Mouse (Mus musculus) embryonic facial prominence, embryonic 15.5 days (tissue): ENCODE data around the gene Snx11. TPM values are rescaled to one million over a fixed set of nuclear protein-coding genes. Genes with fewer than 3 reads are reported as not detected.
A peak's percentile ranks its signal among the peaks of the same experiment; 100 is the strongest.

Experiments used
- ATAC-seq: fragments of 200-750 bp; cut with Nextera tagmentation; 2 replicates; pipeline ENCODE4 v1.8.0; 2017; ENCODE audit warnings: low read depth, moderate TSS enrichment; ENCODE audit not compliant: insufficient number of reproducible peaks, low FRiP score, low TSS enrichment
- H3K27ac ChIP-seq: fragments of 300-500 bp; sonication (generic); replicated peaks from 2 replicates; pipeline ENCODE4 v1.5.1; 2015; ENCODE audit warnings: mild to moderate bottlenecking, inconsistent platforms
- H3K27me3 ChIP-seq: fragments of 300-500 bp; sonication (generic); 2 replicates; pipeline ENCODE4 v1.6.1; 2015; ENCODE audit warnings: inconsistent platforms
- H3K36me3 ChIP-seq: fragments of 300-500 bp; sonication (generic); 2 replicates; pipeline ENCODE4 v1.6.1; 2015; ENCODE audit warnings: mild to moderate bottlenecking, inconsistent platforms
- H3K4me1 ChIP-seq: fragments of 300-500 bp; sonication (generic); 2 replicates; pipeline ENCODE4 v1.6.1; 2015; ENCODE audit warnings: inconsistent platforms
- H3K4me2 ChIP-seq: fragments of 300-500 bp; sonication (generic); replicated peaks from 2 replicates; pipeline ENCODE4 v1.6.1; 2015; ENCODE audit warnings: mild to moderate bottlenecking, inconsistent platforms
- H3K4me3 ChIP-seq: fragments of 300-500 bp; sonication (generic); replicated peaks from 2 replicates; pipeline ENCODE4 v1.5.1; 2015; ENCODE audit warnings: mild to moderate bottlenecking, inconsistent platforms
- H3K9ac ChIP-seq: fragments of 300-500 bp; sonication (generic); 2 replicates; pipeline ENCODE4 v1.6.1; 2015; ENCODE audit warnings: inconsistent platforms
- H3K9me3 ChIP-seq: fragments of 300-500 bp; sonication (generic); replicated peaks from 2 replicates; pipeline ENCODE4 v1.6.1; 2016; ENCODE audit warnings: inconsistent platforms
- WGBS: fragments of 180-500 bp; shearing (Covaris S2); methylation state at CpG from one replicate; pipeline ENCODE4 v1.1.7; 2015; 5-methylcytosine and 5-hydroxymethylcytosine counted together
- polyA plus RNA-seq: library from polyadenylated mRNA; unstranded; fragments of >200 nt; fragmentation: Nextera tagmentation; extraction: Ambion mirVana; gene quantifications from 2 replicates; pipeline ENCODE4 v1.2.1, GENCODE M21; 2015

The Snx11 gene
- polyA plus RNA-seq, 1 experiment from 2014 or later = 23.8 TPM

- no peak overlapping the region for H3K4me3 ChIP-seq
- no peaks in the 10 kb centered on the region for H3K9me3 ChIP-seq
- H3K27ac ChIP-seq = no peak overlapping the region; the same call in 1 of the 2 replicates
- ATAC-seq = no peak
- H3K4me1 ChIP-seq = peaks cover 11% of the 10 kb centered on the region
- WGBS = 88% methylated on average over 3 of the region's 3 CpGs
- H3K36me3 ChIP-seq = peaks cover 33% of the 10 kb centered on the region
- no peaks in the 10 kb centered on the region for H3K27me3 ChIP-seq
- no peak overlapping the region for H3K9ac ChIP-seq
- H3K4me2 ChIP-seq = no peak overlapping the region
Observed at GRCm38 (mm10) chr11:96774536-96774935, 2.8 kb downstream of the Snx11 start.

- H3K27ac ChIP-seq = no peak overlapping the region
- no peaks in the 10 kb centered on the region for H3K27me3 ChIP-seq
- H3K36me3 ChIP-seq = peaks cover 44% of the 10 kb centered on the region
- no peak overlapping the region for H3K4me3 ChIP-seq
- no peaks in the 10 kb centered on the region for H3K9me3 ChIP-seq
- ATAC-seq = no peak
- WGBS = 89% methylated on average over 9 of the region's 9 CpGs
- no peak overlapping the region for H3K9ac ChIP-seq
- H3K4me1 ChIP-seq = peaks cover 11% of the 10 kb centered on the region
- no peak overlapping the region for H3K4me2 ChIP-seq
Observed at GRCm38 (mm10) chr11:96772413-96772812, 4.9 kb downstream of the Snx11 start.

GRCm38 (mm10) chr11:96771274-96771975 is 5.9 kb downstream of the Snx11 start:
- no peak for ATAC-seq
- 85% methylated on average over 9 of the region's 9 CpGs for WGBS
- peaks cover 44% of the 10 kb centered on the region for H3K36me3 ChIP-seq
- H3K27ac ChIP-seq = no peak overlapping the region
- H3K9me3 ChIP-seq = no peaks in the 10 kb centered on the region
- H3K9ac ChIP-seq = no peak overlapping the region
- no peak overlapping the region for H3K4me3 ChIP-seq
- no peak overlapping the region for H3K4me2 ChIP-seq
- no peaks in the 10 kb centered on the region for H3K27me3 ChIP-seq
- peaks cover 8% of the 10 kb centered on the region for H3K4me1 ChIP-seq

GRCm38 (mm10) chr11:96768240-96768639 is 9.1 kb downstream of the Snx11 start:
- Histone ChIP-seq H3K9ac (no peak overlapping the region), H3K27ac (no peak overlapping the region), H3K4me1 (peaks cover 23% of the 10 kb centered on the region), H3K36me3 (peaks cover 44% of the 10 kb centered on the region), H3K27me3 (no peaks in the 10 kb centered on the region), H3K4me3 (no peak overlapping the region), H3K9me3 (no peaks in the 10 kb centered on the region), H3K4me2 (no peak overlapping the region)
- 59% methylated on average over 9 of the region's 9 CpGs for WGBS
- ATAC-seq = no peak

- H3K9ac ChIP-seq = no peak overlapping the region
- peaks cover 28% of the 10 kb centered on the region for H3K4me1 ChIP-seq
- no peak overlapping the region for H3K4me2 ChIP-seq
- WGBS = 48% methylated on average over 7 of the region's 7 CpGs
- peaks cover 35% of the 10 kb centered on the region for H3K36me3 ChIP-seq
- H3K27me3 ChIP-seq = no peaks in the 10 kb centered on the region
- H3K27ac ChIP-seq = 0 out of 2 replicates have a peak overlapping the region, but pooled peaks have one; percentile 22
- no peak for ATAC-seq
- H3K9me3 ChIP-seq = no peaks in the 10 kb centered on the region
- no peak overlapping the region for H3K4me3 ChIP-seq
Observed at GRCm38 (mm10) chr11:96767096-96767495, 10.3 kb downstream of the Snx11 start.

- H3K27ac ChIP-seq = 0 out of 2 replicates have a peak overlapping the region, but pooled peaks have one; percentile 22
Observed at GRCm38 (mm10) chr11:96766555-96766954, 10.8 kb downstream of the Snx11 start.

GRCm38 (mm10) chr11:96765645-96766044 is 11.7 kb downstream of the Snx11 start:
- 72% methylated on average over 7 of the region's 7 CpGs for WGBS
- Histone ChIP-seq H3K9ac (no peak overlapping the region), H3K4me1 (peaks cover 28% of the 10 kb centered on the region), H3K27me3 (no peaks in the 10 kb centered on the region), H3K4me3 (no peak overlapping the region), H3K4me2 (no peak overlapping the region), H3K36me3 (peaks cover 20% of the 10 kb centered on the region), H3K9me3 (no peaks in the 10 kb centered on the region), H3K27ac (0 out of 2 replicates have a peak overlapping the region, but pooled peaks have one; percentile 13)
- no peak for ATAC-seq

More at GRCm38 (mm10) chr11:96766555-96766954, 10.8 kb downstream of the Snx11 start:
- WGBS = 73% methylated on average over 12 of the region's 12 CpGs
- no peak for ATAC-seq
- no peaks in the 10 kb centered on the region for H3K27me3 ChIP-seq
- no peak overlapping the region for H3K9ac ChIP-seq
- no peak overlapping the region for H3K4me2 ChIP-seq
- H3K36me3 ChIP-seq = peaks cover 29% of the 10 kb centered on the region
- H3K4me1 ChIP-seq = peaks cover 28% of the 10 kb centered on the region
- H3K4me3 ChIP-seq = no peak overlapping the region
- no peaks in the 10 kb centered on the region for H3K9me3 ChIP-seq

GRCm38 (mm10) chr11:96764511-96765350 is 12.6 kb downstream of the Snx11 start:
- H3K4me2 ChIP-seq = peak overlapping the region; percentile 5; the same call in 1 of the 2 replicates
- no peak for ATAC-seq
- H3K9me3 ChIP-seq = no peaks in the 10 kb centered on the region
- WGBS = 26% methylated on average over 13 of the region's 13 CpGs
- H3K9ac ChIP-seq = no peak overlapping the region
- H3K27ac ChIP-seq = 0 out of 2 replicates have a peak overlapping the region, but pooled peaks have one; percentile 12
- H3K4me3 ChIP-seq = no peak overlapping the region
- peaks cover 12% of the 10 kb centered on the region for H3K36me3 ChIP-seq
- no peaks in the 10 kb centered on the region for H3K27me3 ChIP-seq
- peaks cover 28% of the 10 kb centered on the region for H3K4me1 ChIP-seq

- no peaks in the 10 kb centered on the region for H3K27me3 ChIP-seq
- no peaks in the 10 kb centered on the region for H3K36me3 ChIP-seq
- no peak overlapping the region for H3K9ac ChIP-seq
- no peak for ATAC-seq
- no peak overlapping the region for H3K4me2 ChIP-seq
- WGBS = 66% methylated on average over 15 of the region's 15 CpGs
- no peak overlapping the region for H3K27ac ChIP-seq
- H3K4me3 ChIP-seq = no peak overlapping the region
- no peaks in the 10 kb centered on the region for H3K9me3 ChIP-seq
- peaks cover 28% of the 10 kb centered on the region for H3K4me1 ChIP-seq
Observed at GRCm38 (mm10) chr11:96762742-96763470, 14.5 kb downstream of the Snx11 start.

- Histone ChIP-seq H3K9me3 (no peaks in the 10 kb centered on the region), H3K4me1 (peaks cover 28% of the 10 kb centered on the region), H3K4me3 (no peak overlapping the region), H3K36me3 (no peaks in the 10 kb centered on the region), H3K27ac (no peak overlapping the region), H3K4me2 (no peak overlapping the region), H3K27me3 (no peaks in the 10 kb centered on the region), H3K9ac (no peak overlapping the region)
- 68% methylated on average over 7 of the region's 7 CpGs for WGBS
- no peak for ATAC-seq
Observed at GRCm38 (mm10) chr11:96761984-96762383, 15.4 kb downstream of the Snx11 start.

GRCm38 (mm10) chr11:96760042-96760441 is 17.3 kb downstream of the Snx11 start:
- ATAC-seq = no peak
- Histone ChIP-seq H3K4me1 (peaks cover 20% of the 10 kb centered on the region), H3K27me3 (no peaks in the 10 kb centered on the region), H3K9ac (no peak overlapping the region), H3K27ac (no peak overlapping the region), H3K36me3 (no peaks in the 10 kb centered on the region), H3K4me2 (no peak overlapping the region), H3K4me3 (no peak overlapping the region), H3K9me3 (no peaks in the 10 kb centered on the region)
- 42% methylated on average over 3 of the region's 3 CpGs for WGBS
